Mouse (Mus musculus): ENCODE data around the gene Sufu. TPM values are rescaled to one million over a fixed set of nuclear protein-coding genes. Genes with fewer than 3 reads are reported as not detected.

Gene Sufu
- 20.7 and 21.0 TPM in 2 replicates for polyA plus RNA-seq (2015; fragmentation: Nextera tagmentation; extraction: Ambion mirVana)

DNA sequence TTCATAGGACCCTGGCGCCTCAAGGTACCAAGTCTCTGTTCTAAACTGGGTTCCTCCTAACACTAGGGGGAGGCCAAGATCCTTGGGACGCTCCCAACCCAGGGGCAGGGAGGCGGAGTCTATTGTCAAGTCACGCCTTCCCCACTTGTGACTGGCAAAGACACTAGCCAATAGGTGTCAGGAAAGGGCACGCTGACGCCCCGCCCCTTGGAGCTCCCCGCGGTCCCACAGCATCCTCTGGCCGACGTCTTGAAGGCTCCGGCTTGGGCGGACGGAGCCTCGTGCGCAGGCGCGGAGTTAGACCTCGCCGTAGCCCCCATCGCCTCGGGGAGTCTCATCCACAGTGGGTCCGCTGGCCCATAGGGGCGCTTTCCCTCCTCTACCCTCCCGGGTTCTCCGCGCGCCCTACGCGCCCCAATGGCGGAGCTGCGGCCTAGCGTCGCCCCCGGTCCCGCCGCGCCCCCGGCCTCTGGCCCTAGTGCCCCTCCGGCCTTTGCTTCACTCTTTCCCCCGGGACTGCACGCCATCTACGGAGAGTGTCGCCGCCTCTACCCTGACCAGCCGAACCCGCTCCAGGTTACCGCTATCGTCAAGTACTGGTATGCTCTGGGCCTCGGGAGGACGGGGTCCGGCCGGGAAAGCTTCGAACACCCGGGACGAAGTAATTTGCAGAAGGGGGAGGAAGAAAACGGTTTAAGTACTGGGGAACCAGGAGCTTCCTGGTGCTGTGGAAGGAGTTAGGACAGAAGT, at the start of gene Sufu:
Gene Sufu, plus strand, starts transcription at position 211 of the 750 bp plus-strand sequence.
- peak; percentile 99 for DNase-seq (ENCODE audit: low spot score)

DNA sequence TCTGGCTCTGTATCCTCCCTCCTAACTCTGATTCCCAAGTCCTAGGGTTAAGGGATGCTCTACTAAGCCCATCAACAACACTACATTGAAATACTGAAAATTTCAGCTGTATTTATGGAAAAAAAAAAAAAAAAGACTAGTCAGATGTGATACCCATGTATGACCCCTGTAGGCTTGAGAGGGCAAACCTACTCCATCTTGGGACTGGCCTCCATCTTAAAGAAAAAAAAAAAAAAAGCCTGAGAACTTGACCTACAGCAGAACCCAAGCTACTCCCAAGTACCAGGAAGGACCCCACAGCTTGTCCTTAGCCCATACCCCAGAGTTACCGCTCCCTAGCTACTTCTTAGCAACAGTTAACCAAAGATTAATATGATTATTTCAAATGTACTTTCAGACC, 49.5 kb upstream of the Sufu start:
- no peak for DNase-seq (ENCODE audit: low spot score)

DNA sequence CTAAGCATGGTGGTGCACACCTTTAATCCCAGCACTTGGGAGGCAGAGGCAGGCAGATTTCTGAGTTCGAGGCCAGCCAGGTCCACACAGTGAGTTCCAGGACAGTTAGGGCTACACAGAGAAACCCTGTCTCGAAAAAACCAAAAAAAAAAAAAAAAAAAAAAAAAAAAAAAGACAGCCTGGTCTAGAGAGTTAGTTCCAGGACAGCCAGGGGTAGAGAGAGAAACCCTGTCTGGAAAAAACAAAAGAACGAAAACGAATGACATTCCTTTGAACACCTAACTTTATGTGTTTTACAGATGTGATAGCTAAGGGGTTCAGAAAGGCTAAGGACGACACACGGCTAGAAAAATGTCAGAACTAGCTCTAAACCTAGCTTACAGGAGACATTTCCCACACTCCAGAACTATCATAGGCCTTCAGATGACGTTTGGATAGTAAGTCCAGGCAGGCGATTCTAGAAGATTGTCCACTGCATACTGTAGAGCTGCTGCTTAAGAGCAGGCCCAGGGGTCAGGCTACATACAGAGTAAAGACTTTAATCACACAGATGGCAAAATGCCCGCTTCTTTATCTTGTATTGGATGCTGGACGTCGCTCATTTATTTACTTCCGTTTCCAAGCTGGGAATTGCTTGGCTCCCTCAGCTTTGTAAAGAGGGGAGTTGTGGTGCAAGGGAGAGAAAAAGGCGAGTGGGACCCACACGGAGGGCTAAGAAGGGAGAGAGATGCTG, 48.6 kb upstream of the Sufu start:
- DNase-seq (ENCODE audit: low spot score): no peak

DNA sequence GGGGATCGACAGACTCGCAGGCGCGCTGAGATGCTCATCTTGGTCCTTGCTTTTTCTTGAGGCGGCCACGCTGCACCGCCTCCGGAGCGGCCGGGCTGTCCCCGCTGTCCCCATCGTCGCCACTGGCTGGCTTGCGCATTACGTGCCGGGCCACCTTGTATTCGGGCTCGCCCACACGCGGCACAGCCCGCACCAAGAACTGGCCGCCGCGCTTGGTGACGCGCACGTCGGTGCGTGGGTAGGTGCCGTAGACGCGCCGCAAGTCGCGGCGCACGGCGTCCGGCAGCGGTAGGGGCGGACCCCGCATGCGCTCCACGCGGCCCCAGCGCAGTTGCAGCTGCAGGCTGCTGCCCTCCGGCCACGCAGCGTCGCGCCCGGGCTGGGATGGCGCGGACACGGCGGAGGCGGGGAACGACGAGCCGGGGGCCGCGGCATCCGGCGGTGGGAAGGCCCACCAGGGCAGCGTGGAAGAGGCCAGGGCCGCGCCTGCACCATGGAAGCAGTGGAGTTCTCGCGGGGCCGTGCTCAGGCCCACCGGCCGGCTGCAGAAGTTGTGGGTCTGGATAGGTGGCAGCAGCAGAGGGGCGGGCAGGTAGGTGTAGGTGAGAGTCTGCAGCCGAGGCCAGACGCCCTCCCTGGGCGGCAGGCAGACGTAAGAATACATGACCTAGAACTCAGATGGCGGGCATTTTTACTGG, 47.8 kb upstream of the Sufu start:
- peak; percentile 45 for DNase-seq (ENCODE audit: low spot score)

DNA sequence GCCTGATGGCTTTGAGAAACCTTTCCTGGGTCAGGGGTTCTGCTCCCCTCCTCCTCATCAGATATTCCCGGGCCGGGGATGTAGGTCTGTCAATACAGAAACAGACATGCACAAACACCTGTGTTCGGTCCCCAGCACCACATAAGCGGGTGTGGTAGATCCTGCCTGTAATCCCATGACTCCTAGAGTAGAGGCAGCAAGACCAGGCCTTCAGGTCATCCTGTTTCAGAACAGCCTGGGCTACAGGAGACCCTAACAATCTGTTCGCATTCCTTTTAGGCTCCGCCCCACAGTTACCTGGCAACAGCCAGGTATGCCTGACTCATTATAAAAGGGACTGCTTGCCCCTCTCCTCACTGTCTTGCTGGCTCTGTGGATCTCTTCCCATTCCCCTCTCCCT, 47.1 kb upstream of the Sufu start:
- no peak for DNase-seq (ENCODE audit: low spot score)

DNA sequence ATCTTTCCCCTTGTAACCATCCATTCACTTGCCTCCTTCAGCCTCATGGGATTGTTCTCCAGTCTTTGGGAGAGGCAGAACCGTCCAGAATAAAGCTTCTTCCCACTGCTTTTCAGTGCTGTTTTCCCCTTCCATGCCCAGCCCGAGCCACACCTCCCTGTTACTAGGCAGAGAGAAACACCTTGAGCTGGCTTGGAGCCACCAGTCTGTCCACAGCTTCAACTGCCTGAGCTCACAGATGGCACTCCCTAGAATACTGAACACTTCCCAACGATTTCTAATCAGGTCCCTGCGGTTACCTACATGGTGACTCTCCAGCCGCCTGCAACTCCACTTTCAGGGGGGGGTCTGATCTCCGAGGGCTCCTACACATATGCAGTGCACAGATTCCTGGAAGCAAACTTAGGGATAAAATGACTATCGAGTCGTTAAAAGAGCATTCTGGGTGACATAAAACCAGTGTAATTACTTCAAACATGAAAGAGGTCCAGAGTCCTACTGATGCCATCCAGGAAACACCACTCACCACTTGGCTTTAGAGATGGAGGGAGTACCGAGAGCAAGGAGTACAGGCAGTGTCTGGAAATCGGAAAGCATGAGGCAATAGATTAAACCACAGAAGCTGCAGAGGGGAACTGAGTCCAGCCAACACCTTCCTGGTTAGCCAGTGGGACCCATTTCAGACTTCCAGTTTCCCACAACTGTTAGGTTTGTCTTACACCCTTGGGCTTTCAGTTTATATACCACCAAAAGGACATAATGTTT, 46.3 kb upstream of the Sufu start, which contains the start of gene 2310034G01Rik:
Gene 2310034G01Rik, minus strand, starts transcription at position 135 of the 765 bp plus-strand sequence.
- DNase-seq (ENCODE audit: low spot score): no peak

DNA sequence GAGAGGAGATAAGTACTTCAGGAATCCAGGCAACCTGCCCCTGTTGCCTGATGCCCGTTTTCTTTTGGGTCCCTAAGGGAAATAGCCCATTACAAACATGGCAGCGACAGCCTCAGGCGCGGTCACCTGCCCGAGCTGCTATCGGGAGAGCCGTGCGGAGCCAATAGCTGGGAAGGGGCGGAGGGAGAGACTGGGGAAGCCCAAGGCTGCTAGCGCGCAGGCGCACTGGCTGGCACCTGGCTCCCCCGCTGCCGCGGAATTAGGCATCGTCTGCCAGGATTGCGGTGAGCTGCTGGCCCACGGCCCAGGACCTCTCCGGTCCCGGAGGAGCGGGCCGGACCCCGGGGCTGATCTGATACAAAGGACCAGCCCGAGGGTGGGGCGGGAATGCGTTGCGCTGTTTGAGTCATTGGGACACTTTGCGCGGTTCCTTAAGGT, 40.0 kb upstream of the Sufu start:
- peak; percentile 87 for DNase-seq (ENCODE audit: low spot score)

DNA sequence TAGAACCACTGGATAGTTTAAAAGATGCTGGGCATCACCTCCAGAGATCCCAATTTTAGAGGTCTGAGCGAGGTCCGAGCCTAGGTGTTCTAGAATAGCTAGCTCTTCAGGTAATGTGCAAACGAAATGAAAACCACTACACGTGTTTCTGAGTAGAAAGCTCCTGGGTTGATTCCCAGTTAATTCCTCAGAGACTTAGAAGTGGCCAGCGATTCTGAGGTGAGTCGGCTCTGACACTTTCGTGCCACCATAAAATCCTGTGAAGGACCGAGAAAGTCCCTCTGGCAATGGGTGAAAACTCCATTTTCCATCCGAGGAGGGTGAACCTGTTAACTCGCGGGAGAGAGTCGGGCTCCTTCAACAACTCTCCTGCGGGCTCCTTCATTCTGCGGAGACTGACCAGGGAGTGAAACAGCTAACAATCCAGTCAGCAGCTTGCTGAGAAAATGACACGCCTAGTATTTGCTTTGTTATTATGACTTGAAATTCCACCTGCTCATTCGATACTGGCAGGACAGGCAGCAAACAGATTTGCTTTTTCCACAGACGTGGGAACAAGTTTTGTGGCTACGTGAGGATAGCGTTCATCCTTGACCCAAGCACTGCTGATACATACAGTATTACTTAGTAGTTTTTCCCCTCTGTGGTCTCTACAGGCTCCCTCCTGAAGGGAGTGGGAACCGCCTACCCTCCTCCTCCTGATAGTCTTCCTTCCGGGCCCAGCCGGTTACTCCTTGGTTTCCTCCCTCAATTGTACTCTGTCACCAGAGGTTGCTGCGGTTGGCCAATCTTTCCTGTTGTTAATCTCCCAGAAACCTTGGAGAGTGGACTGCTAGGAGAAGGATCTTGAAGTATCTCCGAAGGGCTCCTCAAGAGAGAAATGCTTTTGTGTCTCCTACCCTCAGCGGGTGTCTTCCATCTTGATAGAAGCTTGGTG, 39.1 kb upstream of the Sufu start:
- peak; percentile 18 for DNase-seq (ENCODE audit: low spot score)

DNA sequence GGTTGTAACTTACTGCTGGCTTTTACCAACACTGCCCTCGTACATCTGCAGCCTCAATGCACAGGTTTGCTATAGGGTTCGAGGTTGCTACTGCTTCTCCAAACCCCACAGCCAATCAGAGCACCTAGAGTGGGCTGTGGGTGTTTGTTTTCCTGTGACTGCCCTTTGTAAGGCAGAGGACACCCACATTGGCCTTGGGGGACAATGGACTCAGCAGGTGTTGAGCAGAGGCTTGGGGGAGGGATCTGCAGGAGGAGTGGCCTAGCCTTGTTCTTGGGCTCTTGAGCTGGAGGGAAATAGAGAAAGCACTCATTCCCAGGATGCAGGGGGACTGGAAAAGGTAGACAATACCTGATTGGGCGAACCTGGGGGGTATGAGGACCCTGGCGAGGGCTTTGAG, 38.3 kb upstream of the Sufu start:
- DNase-seq (ENCODE audit: low spot score): no peak

DNA sequence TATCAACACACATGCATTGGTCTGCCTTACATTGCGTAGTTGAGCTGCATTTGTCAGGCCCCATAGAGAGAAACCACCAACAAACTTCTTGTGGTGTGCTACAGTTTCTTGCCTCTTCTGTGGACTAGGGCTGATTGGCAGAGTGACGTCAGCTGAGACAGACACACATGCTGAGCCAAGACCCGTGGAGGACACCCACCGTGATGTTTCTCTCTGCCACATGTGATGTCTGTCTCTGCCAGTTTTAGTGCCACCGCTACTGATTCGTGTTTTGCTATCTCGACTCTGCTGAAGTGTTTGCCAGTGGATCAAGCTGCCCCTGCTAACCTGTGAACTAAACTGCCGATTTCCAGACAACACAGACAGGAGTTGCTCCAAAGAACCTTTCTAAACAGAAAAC, 34.6 kb upstream of the Sufu start:
- no peak for DNase-seq (ENCODE audit: low spot score)

DNA sequence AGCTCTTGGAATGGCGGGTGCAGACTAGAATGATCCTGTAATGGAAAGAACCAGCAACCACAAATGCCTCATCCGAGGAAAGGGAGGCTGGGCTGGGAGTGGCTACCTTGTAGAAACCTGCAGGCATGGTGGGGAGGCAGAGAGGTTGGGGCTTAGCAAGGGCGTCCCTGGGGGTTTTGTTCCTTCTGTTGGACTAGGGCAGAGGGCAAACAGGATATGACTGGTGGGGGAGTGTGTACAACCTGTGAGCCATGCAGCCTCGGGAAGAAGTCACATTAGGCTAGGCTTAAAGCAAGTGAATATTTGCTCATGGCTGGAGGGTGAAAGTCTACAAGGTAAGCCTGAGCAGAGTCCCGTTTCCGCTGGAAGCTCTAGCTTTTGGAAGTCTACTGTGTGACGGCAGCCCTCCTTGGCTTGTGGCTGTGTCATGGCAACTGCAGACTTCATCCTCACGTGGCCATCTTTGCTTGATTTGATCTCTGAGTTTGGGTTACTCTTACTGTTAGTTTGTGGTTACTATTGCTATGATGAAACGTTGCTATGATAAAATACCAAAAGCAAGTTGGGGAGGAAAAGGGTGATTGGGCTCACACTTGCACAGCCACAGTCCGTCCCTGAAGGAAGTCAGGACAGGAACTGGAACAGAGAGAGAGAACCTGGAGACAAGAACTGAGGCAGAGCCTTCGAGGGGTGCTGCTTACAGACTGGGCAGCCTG, 33.2 kb upstream of the Sufu start:
- DNase-seq (ENCODE audit: low spot score): no peak

DNA sequence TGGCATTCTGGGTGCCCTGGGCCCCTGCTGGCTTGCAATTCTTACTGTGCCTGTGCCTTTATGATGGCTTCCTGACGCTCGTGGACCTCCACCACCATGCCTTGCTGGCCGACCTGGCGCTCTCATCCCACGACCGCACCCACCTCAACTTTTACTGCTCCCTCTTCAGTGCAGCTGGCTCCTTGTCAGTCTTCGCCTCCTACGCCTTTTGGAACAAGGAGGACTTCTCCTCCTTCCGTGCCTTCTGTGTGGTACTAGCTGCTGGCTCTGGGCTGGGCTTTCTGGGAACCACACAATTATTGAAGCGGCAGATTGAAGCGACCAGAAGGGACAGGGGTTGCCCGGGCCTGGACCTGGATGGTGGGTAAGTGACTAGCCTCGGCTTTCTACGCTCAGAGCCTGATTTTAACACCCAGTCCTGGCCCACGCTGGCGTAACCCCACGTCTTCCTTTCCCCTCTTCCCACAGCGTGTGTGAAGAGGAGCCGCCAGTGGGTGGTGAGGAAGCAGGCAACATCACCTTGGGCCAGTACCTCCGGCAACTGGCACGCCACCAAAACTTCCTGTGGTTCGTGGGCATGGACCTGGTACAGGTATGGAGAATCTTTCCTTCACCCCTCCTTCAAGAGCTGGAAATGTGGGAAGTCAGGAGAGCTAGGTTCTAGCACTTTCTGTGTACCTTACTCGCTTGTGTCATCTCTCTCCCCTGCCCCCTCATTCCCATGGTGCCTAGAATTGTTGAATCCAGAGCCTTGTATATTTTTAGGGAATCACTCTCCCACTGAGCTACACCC, 28.7 kb upstream of the Sufu start:
- DNase-seq (ENCODE audit: low spot score): no peak

DNA sequence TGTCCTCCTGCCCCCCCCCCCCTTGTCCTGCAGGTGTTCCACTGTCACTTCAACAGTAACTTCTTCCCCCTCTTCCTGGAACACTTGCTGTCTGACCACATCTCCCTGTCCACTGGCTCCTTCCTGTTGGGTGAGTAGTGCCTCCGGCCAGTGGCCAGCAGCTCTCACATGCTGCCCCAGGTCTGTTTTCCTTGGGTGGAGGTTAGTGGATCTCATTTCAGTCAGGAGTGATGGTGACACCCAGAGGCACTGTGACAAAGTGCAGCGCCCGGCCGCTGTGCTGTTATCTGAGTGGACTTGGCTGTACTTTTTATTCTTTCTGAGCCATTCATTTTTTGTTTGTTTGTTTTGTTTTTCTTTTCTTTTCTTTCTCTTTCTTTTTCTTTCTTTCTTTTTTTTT, 27.5 kb upstream of the Sufu start:
- no peak for DNase-seq (ENCODE audit: low spot score)

DNA sequence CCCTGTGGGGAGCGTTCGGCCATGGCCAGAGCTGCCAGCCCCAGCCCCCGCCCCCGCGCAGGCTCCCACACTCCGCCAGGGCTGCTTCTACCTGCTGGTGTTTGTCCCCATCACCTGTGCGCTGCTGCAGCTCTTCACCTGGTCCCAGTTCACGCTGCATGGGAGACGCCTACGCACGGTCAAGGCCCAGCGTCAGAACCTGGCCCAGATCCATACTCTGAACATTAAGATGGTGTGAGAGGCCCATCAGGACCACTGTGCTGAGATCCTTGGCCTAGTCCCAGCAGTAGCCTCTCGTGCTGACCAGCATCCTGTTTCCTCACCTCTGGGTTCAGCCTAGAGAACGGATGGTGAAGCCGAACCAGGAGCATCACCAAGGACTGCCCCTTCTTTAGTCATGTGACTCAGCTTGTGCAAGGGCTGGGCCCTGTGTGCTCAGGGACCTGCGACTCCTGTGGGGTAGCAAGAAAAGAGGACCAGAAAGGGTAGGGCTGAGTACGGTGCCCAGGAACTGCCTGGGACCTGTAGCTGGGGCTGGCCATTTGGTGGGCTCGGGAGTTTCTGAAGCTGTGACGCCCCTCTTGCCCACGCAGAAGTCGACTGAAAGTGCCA, 22.1 kb upstream of the Sufu start:
- no peak for DNase-seq (ENCODE audit: low spot score)

DNA sequence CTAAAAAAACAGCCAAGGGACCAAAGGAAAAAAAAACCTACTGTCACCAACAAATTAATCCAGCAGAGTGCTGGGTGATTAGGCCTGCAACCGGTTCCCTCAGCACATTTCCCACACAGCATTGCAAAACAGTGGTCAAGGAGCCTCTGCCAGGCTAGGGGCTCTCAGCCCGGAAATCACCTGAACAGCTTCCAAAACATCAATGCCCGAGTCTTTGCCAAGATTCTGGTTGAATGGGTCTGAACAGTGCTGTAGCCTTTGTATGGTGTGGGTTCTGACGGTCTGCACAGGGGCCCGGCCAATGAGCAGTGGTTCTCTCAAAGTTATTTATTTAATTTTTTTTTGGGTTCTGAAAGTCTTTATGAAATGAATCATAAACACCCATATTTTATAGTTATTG, 21.2 kb upstream of the Sufu start:
- DNase-seq (ENCODE audit: low spot score): no peak

DNA sequence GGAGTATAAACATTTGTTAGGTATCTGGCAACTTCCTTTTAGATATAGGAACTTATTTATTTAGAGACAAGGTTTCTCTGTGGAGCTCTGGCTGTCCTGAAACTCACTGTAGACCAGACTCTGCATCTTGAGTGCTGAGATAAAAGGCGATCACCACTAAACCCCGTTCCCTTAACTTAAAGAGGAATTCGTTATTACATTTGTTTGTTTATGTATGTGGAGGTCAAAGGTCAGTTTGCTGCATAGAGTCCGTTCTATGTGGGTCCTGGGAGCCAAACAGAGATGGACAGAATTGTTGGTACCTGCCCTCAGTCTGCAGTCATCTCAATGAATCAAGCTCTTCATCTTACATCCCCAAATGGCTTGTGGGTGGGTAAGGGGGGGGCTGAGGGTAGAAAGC, 20.8 kb upstream of the Sufu start:
- DNase-seq (ENCODE audit: low spot score): no peak

DNA sequence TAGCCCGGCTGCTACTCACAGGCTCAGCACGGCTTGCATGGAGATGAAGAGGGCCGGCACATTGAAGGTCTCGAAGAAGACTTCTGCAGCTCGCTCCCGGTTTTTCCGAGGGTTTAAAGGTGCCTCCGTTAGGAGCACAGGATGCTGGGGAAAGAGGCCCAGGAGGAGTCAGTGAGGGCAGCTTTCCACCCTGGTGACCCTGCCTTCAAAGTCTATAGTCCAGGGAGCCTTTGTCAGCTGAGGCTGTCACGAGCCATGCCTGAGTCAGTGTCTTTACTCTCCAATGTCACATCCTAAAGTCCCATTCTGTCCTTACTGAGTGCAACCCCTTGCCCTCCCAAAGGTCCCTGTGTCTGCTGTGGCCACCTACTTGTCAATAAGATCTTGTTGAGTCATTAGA, 14.4 kb upstream of the Sufu start:
- no peak for DNase-seq (ENCODE audit: low spot score)

DNA sequence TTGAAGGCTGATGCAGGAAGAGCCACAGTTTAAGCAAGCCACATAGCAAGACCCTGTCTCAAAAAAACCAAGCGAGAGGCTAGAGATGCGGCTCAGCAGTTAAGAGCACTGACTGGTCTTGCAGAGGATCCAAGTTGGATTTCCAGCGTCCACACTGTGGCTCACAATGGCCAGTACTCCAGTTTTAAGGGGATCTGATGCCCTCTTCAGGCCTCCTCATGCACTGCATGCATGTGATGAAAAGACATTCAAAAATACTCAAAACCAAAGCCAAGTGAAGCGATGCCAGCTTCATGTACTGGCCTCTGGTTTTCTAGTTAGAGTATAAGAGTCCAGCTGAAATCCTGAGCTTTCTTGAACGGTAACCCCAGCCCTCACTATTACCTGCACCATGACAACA, 6.8 kb upstream of the Sufu start:
- no peak for DNase-seq (ENCODE audit: low spot score)

All from thymus, postnatal 0 days (tissue).